Mouse (Mus musculus) limb, embryonic 11.5 days (tissue): ENCODE measurements around the gene Ihh. TPM values are rescaled to one million over a fixed set of nuclear protein-coding genes. Genes with fewer than 3 reads are reported as not detected.

Source experiments
- ATAC-seq: fragments of 200-750 bp; cut with Nextera tagmentation; 2 replicates; pipeline ENCODE4 v1.8.0; 2017; ENCODE audit warnings: low read depth; ENCODE audit not compliant: insufficient number of reproducible peaks, low FRiP score, low TSS enrichment
- DNase-seq: peaks from one replicate; pipeline ENCODE4 v3.0.0-alpha.2; 2015; ENCODE audit warnings: low spot score
- H3K27ac ChIP-seq: fragments of 300-500 bp; sonication (generic); replicated peaks from 2 replicates; pipeline ENCODE4 v1.5.1; 2014; ENCODE audit warnings: low read depth, mild to moderate bottlenecking, low read length
- H3K27me3 ChIP-seq: fragments of 300-500 bp; sonication (generic); 2 replicates; pipeline ENCODE4 v1.6.1; 2014; ENCODE audit warnings: mild to moderate bottlenecking, low read length, mixed read lengths; ENCODE audit not compliant: control insufficient read depth, insufficient read depth
- H3K36me3 ChIP-seq: fragments of 300-500 bp; sonication (generic); 2 replicates; pipeline ENCODE4 v1.6.1; 2014; ENCODE audit warnings: mild to moderate bottlenecking, low read length, moderate library complexity, mixed read lengths; ENCODE audit not compliant: control insufficient read depth, insufficient read depth
- H3K4me1 ChIP-seq: fragments of 300-500 bp; sonication (generic); 2 replicates; pipeline ENCODE4 v1.6.1; 2014; ENCODE audit warnings: low read length, mixed read lengths; ENCODE audit not compliant: control insufficient read depth, insufficient read depth
- H3K4me2 ChIP-seq: fragments of 300-500 bp; sonication (generic); 2 replicates; pipeline ENCODE4 v1.6.1; 2014; ENCODE audit warnings: low read depth, mild to moderate bottlenecking, moderate library complexity; ENCODE audit not compliant: severe bottlenecking
- H3K4me3 ChIP-seq: fragments of 300-500 bp; sonication (generic); 2 replicates; pipeline ENCODE4 v1.5.1; 2014; ENCODE audit warnings: low read depth, low read length
- H3K9ac ChIP-seq: fragments of 300-500 bp; sonication (generic); 2 replicates; pipeline ENCODE4 v1.6.1; 2014; ENCODE audit warnings: mild to moderate bottlenecking, low read length
- H3K9me3 ChIP-seq: fragments of 300-500 bp; sonication (generic); 2 replicates; pipeline ENCODE4 v1.6.1; 2016; ENCODE audit warnings: low read length; ENCODE audit not compliant: control insufficient read depth
- WGBS: fragments of 180-500 bp; shearing (Covaris S2); extraction: QIAGEN DNeasy Blood & Tissue Kit; methylation state at CpG from one replicate; pipeline ENCODE4 v1.1.7; 2014; 5-methylcytosine and 5-hydroxymethylcytosine counted together
- polyA plus RNA-seq: library from polyadenylated mRNA; unstranded; fragments of >200 nt; fragmentation: Nextera tagmentation; extraction: Ambion mirVana; gene quantifications from 2 replicates; pipeline ENCODE4 v1.2.1, GENCODE M21; 2014

Ihh gene
- polyA plus RNA-seq, 1 experiment from 2014 or later: 0.27 TPM

GRCm38 (mm10) chr1:74936221-74936830 lies 15.1 kb downstream of the Ihh start:
- peaks cover 5% of the 10 kb centered on the region for H3K27me3 ChIP-seq
- WGBS: 46% methylated on average over 12 of the region's 12 CpGs
- ATAC-seq (no peak), DNase-seq (no peak)
- H3K36me3 ChIP-seq: no peaks in the 10 kb centered on the region
- no peak overlapping the region for H3K27ac ChIP-seq
- no peaks in the 10 kb centered on the region for H3K9me3 ChIP-seq
- no peak overlapping the region for H3K4me2 ChIP-seq
- no peak overlapping the region for H3K9ac ChIP-seq
- no peak overlapping the region for H3K4me3 ChIP-seq
- H3K4me1 ChIP-seq: no peaks in the 10 kb centered on the region

- no peaks in the 10 kb centered on the region for H3K36me3 ChIP-seq
- H3K27ac ChIP-seq: no peak within 1 kb of the TSS
- peak within 1 kb of the TSS; percentile 22; the same call in 1 of the 2 replicates for H3K4me2 ChIP-seq
- 4% methylated on average over 18 of the region's 18 CpGs for WGBS
- H3K9me3 ChIP-seq: no peaks in the 10 kb centered on the region
- H3K4me3 ChIP-seq: no peak within 1 kb of the TSS
- ATAC-seq: no peak
- H3K9ac ChIP-seq: no peak within 1 kb of the TSS
- peaks cover 5% of the 10 kb centered on the region for H3K27me3 ChIP-seq
- peak; percentile 65 for DNase-seq
- H3K4me1 ChIP-seq: no peaks in the 10 kb centered on the region
Observed at GRCm38 (mm10) chr1:74935402-74935801, 16.1 kb downstream of the Ihh start, which contains the start of gene Cfap65. Gene Cfap65, minus strand, starts transcription at chr1:74935599.

GRCm38 (mm10) chr1:74927621-74928296 lies 23.7 kb downstream of the Ihh start:
- Histone ChIP-seq H3K4me3 (no peak overlapping the region), H3K36me3 (no peaks in the 10 kb centered on the region), H3K9ac (no peak overlapping the region), H3K9me3 (no peaks in the 10 kb centered on the region), H3K27me3 (no peaks in the 10 kb centered on the region), H3K27ac (no peak overlapping the region), H3K4me2 (no peak overlapping the region), H3K4me1 (no peaks in the 10 kb centered on the region)
- ATAC-seq (no peak), DNase-seq (no peak)
- WGBS: 77% methylated on average over 9 of the region's 9 CpGs

GRCm38 (mm10) chr1:74926721-74927120 lies 24.8 kb downstream of the Ihh start:
- H3K9me3 ChIP-seq: no peaks in the 10 kb centered on the region
- DNase-seq (peak; percentile 40), ATAC-seq (no peak)
- H3K27ac ChIP-seq: no peak overlapping the region
- H3K4me2 ChIP-seq: no peak overlapping the region
- no peak overlapping the region for H3K9ac ChIP-seq
- H3K36me3 ChIP-seq: no peaks in the 10 kb centered on the region
- H3K4me3 ChIP-seq: no peak overlapping the region
- no peaks in the 10 kb centered on the region for H3K27me3 ChIP-seq
- H3K4me1 ChIP-seq: no peaks in the 10 kb centered on the region
- 38% methylated on average over 6 of the region's 6 CpGs for WGBS

- Histone ChIP-seq H3K4me1 (no peaks in the 10 kb centered on the region), H3K9ac (no peak overlapping the region), H3K27ac (no peak overlapping the region), H3K27me3 (no peaks in the 10 kb centered on the region), H3K36me3 (no peaks in the 10 kb centered on the region), H3K9me3 (no peaks in the 10 kb centered on the region), H3K4me3 (no peak overlapping the region), H3K4me2 (no peak overlapping the region)
- DNase-seq (no peak), ATAC-seq (no peak)
- 55% methylated on average over 4 of the region's 4 CpGs for WGBS
Observed at GRCm38 (mm10) chr1:74924464-74924863, 27.0 kb downstream of the Ihh start.

- no peak overlapping the region for H3K4me2 ChIP-seq
Observed at GRCm38 (mm10) chr1:74915706-74916105, 35.8 kb downstream of the Ihh start.

GRCm38 (mm10) chr1:74902191-74902590 lies 49.3 kb downstream of the Ihh start:
- Histone ChIP-seq H3K27me3 (peaks cover 53% of the 10 kb centered on the region), H3K9ac (no peak overlapping the region)
- no peak for ATAC-seq

More at GRCm38 (mm10) chr1:74915706-74916105, 35.8 kb downstream of the Ihh start:
- Histone ChIP-seq H3K27ac (no peak overlapping the region), H3K9me3 (no peaks in the 10 kb centered on the region), H3K27me3 (no peaks in the 10 kb centered on the region), H3K4me1 (no peaks in the 10 kb centered on the region), H3K9ac (no peak overlapping the region), H3K4me3 (no peak overlapping the region), H3K36me3 (no peaks in the 10 kb centered on the region)
- ATAC-seq (no peak), DNase-seq (peak; percentile 53)
- WGBS: 32% methylated on average over 13 of the region's 13 CpGs

GRCm38 (mm10) chr1:74901686-74902085 lies 49.8 kb downstream of the Ihh start:
- H3K27me3 ChIP-seq: peaks cover 58% of the 10 kb centered on the region
- H3K4me2 ChIP-seq: no peak overlapping the region
- H3K27ac ChIP-seq: no peak overlapping the region
- H3K36me3 ChIP-seq: no peaks in the 10 kb centered on the region
- H3K9ac ChIP-seq: no peak overlapping the region
- 5% methylated on average over 3 of the region's 3 CpGs for WGBS
- no peaks in the 10 kb centered on the region; the same call in 1 of the 2 replicates for H3K9me3 ChIP-seq
- H3K4me3 ChIP-seq: no peak overlapping the region
- peaks cover 18% of the 10 kb centered on the region for H3K4me1 ChIP-seq
- DNase-seq: peak; percentile 78
- ATAC-seq: no peak

More at GRCm38 (mm10) chr1:74902191-74902590, 49.3 kb downstream of the Ihh start:
- peaks cover 18% of the 10 kb centered on the region for H3K4me1 ChIP-seq
- DNase-seq: no peak
- no peak overlapping the region for H3K4me3 ChIP-seq
- no peak overlapping the region for H3K4me2 ChIP-seq
- H3K27ac ChIP-seq: no peak overlapping the region
- no peaks in the 10 kb centered on the region; the same call in 1 of the 2 replicates for H3K9me3 ChIP-seq
- H3K36me3 ChIP-seq: no peaks in the 10 kb centered on the region
- WGBS: 26% methylated on average over 6 of the region's 6 CpGs
